Mouse (Mus musculus) olfactory bulb, adult 2 months (tissue): ENCODE data around the gene Supt16.

Experiments
- CTCF ChIP-seq: fragments of 200-500 bp; IDR thresholded peaks from 2 replicates; pipeline ENCODE4 v1.5.1; 2012; ENCODE audit warnings: low read depth, mild to moderate bottlenecking, low read length, moderate library complexity; ENCODE audit not compliant: insufficient read depth
- POLR2A ChIP-seq: fragments of 200-500 bp; IDR thresholded peaks from 2 replicates; pipeline ENCODE4 v1.6.1; 2012; ENCODE audit warnings: mild to moderate bottlenecking, low read depth, low read length, moderate library complexity; ENCODE audit not compliant: insufficient read depth

- TF ChIP-seq CTCF (no peak), POLR2A (no peak)
Measured at GRCm38 (mm10) chr14:52196230-52197155, 723 bp downstream of the Supt16 start.
